Mouse (Mus musculus): ENCODE results near the gene Sumf1. TPM values are rescaled to one million over a fixed set of nuclear protein-coding genes. Genes with fewer than 3 reads are reported as not detected.

The Sumf1 gene
- polyA plus RNA-seq, 1 experiment: 14.3 TPM

GRCm38 (mm10) chr6:108198286-108198685, 12.9 kb upstream of the Sumf1 start:
- no peaks in the 10 kb centered on the region; the same call in 1 of the 2 replicates for H3K4me1 ChIP-seq (ENCODE audit: control insufficient read depth, insufficient read depth, low read length)
- 88% methylated on average over 7 of the region's 7 CpGs for WGBS
- H3K27ac ChIP-seq (ENCODE audit: control insufficient read depth, insufficient read depth, low read depth, low read length, poor library complexity): no peak overlapping the region
- TF ChIP-seq POLR2A (IDR thresholded peaks at IDR 0.05; ENCODE audit: borderline replicate concordance, control insufficient read depth, low read depth, low read length): no peak
- TF ChIP-seq CTCF (IDR thresholded peaks at IDR 0.05; ENCODE audit: control insufficient read depth, insufficient read depth, low read length): no peak
- no peak overlapping the region for H3K4me3 ChIP-seq (replicated peaks; ENCODE audit: control insufficient read depth, low read depth, low read length)

GRCm38 (mm10) chr6:108197117-108197516, 11.7 kb upstream of the Sumf1 start:
- TF ChIP-seq POLR2A (IDR thresholded peaks at IDR 0.05; ENCODE audit: borderline replicate concordance, control insufficient read depth, low read depth, low read length) (no peak), CTCF (IDR thresholded peaks at IDR 0.05; ENCODE audit: control insufficient read depth, insufficient read depth, low read length) (no peak)
- H3K4me3 ChIP-seq (replicated peaks; ENCODE audit: control insufficient read depth, low read depth, low read length): peak overlapping the region; percentile 40
- no peaks in the 10 kb centered on the region; the same call in 1 of the 2 replicates for H3K4me1 ChIP-seq (ENCODE audit: control insufficient read depth, insufficient read depth, low read length)
- 4% methylated on average over 4 of the region's 4 CpGs for WGBS
- H3K27ac ChIP-seq (ENCODE audit: control insufficient read depth, insufficient read depth, low read depth, low read length, poor library complexity): peak overlapping the region; percentile 87

- Histone ChIP-seq H3K4me3 (replicated peaks; ENCODE audit: control insufficient read depth, low read depth, low read length) (no peak overlapping the region), H3K27ac (ENCODE audit: control insufficient read depth, insufficient read depth, low read depth, low read length, poor library complexity) (peak overlapping the region; percentile 87), H3K4me1 (ENCODE audit: control insufficient read depth, insufficient read depth, low read length) (no peaks in the 10 kb centered on the region; the same call in 1 of the 2 replicates)
- 52% methylated on average over 7 of the region's 7 CpGs for WGBS
- no peak for TF ChIP-seq CTCF (IDR thresholded peaks at IDR 0.05; ENCODE audit: control insufficient read depth, insufficient read depth, low read length)
- no peak for TF ChIP-seq POLR2A (IDR thresholded peaks at IDR 0.05; ENCODE audit: borderline replicate concordance, control insufficient read depth, low read depth, low read length)
Observed at GRCm38 (mm10) chr6:108196665-108197064, 11.3 kb upstream of the Sumf1 start.

- no peaks in the 10 kb centered on the region; the same call in 1 of the 2 replicates for H3K4me1 ChIP-seq (ENCODE audit: control insufficient read depth, insufficient read depth, low read length)
- no peak overlapping the region for H3K4me3 ChIP-seq (replicated peaks; ENCODE audit: control insufficient read depth, low read depth, low read length)
- no peak overlapping the region for H3K27ac ChIP-seq (ENCODE audit: control insufficient read depth, insufficient read depth, low read depth, low read length, poor library complexity)
- no peak for TF ChIP-seq POLR2A (IDR thresholded peaks at IDR 0.05; ENCODE audit: borderline replicate concordance, control insufficient read depth, low read depth, low read length)
- TF ChIP-seq CTCF (IDR thresholded peaks at IDR 0.05; ENCODE audit: control insufficient read depth, insufficient read depth, low read length): no peak
- WGBS: 4% methylated on average over 4 of the region's 4 CpGs
Observed at GRCm38 (mm10) chr6:108192632-108193031, 7.2 kb upstream of the Sumf1 start.

GRCm38 (mm10) chr6:108190690-108191089, 5.3 kb upstream of the Sumf1 start:
- 80% methylated on average over 1 of the region's 1 CpGs for WGBS
- Histone ChIP-seq H3K27ac (ENCODE audit: control insufficient read depth, insufficient read depth, low read depth, low read length, poor library complexity) (no peak overlapping the region), H3K4me3 (replicated peaks; ENCODE audit: control insufficient read depth, low read depth, low read length) (no peak overlapping the region), H3K4me1 (ENCODE audit: control insufficient read depth, insufficient read depth, low read length) (no peaks in the 10 kb centered on the region; the same call in 1 of the 2 replicates)
- no peak for TF ChIP-seq CTCF (IDR thresholded peaks at IDR 0.05; ENCODE audit: control insufficient read depth, insufficient read depth, low read length)
- no peak for TF ChIP-seq POLR2A (IDR thresholded peaks at IDR 0.05; ENCODE audit: borderline replicate concordance, control insufficient read depth, low read depth, low read length)

- H3K4me1 ChIP-seq (ENCODE audit: control insufficient read depth, insufficient read depth, low read length): no peaks in the 10 kb centered on the region; the same call in 1 of the 2 replicates
- WGBS: 10% methylated on average over 4 of the region's 4 CpGs
- no peak overlapping the region for H3K27ac ChIP-seq (ENCODE audit: control insufficient read depth, insufficient read depth, low read depth, low read length, poor library complexity)
- peak overlapping the region; percentile 98 for H3K4me3 ChIP-seq (replicated peaks; ENCODE audit: control insufficient read depth, low read depth, low read length)
- TF ChIP-seq POLR2A (IDR thresholded peaks at IDR 0.05; ENCODE audit: borderline replicate concordance, control insufficient read depth, low read depth, low read length) (no peak), CTCF (IDR thresholded peaks at IDR 0.05; ENCODE audit: control insufficient read depth, insufficient read depth, low read length) (no peak)
Observed at GRCm38 (mm10) chr6:108185685-108186009, 265 bp upstream of the Sumf1 start.

- Histone ChIP-seq H3K4me1 (ENCODE audit: control insufficient read depth, insufficient read depth, low read length) (no peaks in the 10 kb centered on the region; the same call in 1 of the 2 replicates), H3K4me3 (replicated peaks; ENCODE audit: control insufficient read depth, low read depth, low read length) (no peak overlapping the region), H3K27ac (ENCODE audit: control insufficient read depth, insufficient read depth, low read depth, low read length, poor library complexity) (no peak overlapping the region)
- no peak for TF ChIP-seq POLR2A (IDR thresholded peaks at IDR 0.05; ENCODE audit: borderline replicate concordance, control insufficient read depth, low read depth, low read length)
- no peak for TF ChIP-seq CTCF (IDR thresholded peaks at IDR 0.05; ENCODE audit: control insufficient read depth, insufficient read depth, low read length)
- WGBS: 37% methylated on average over 2 of the region's 2 CpGs
Observed at GRCm38 (mm10) chr6:108179087-108179486, 6.3 kb downstream of the Sumf1 start.

- no peaks in the 10 kb centered on the region; the same call in 1 of the 2 replicates for H3K4me1 ChIP-seq (ENCODE audit: control insufficient read depth, insufficient read depth, low read length)
- H3K27ac ChIP-seq (ENCODE audit: control insufficient read depth, insufficient read depth, low read depth, low read length, poor library complexity): no peak overlapping the region
- H3K4me3 ChIP-seq (replicated peaks; ENCODE audit: control insufficient read depth, low read depth, low read length): no peak overlapping the region
- TF ChIP-seq POLR2A (IDR thresholded peaks at IDR 0.05; ENCODE audit: borderline replicate concordance, control insufficient read depth, low read depth, low read length) (no peak), CTCF (IDR thresholded peaks at IDR 0.05; ENCODE audit: control insufficient read depth, insufficient read depth, low read length) (no peak)
- WGBS: 94% methylated on average over 3 of the region's 3 CpGs
Observed at GRCm38 (mm10) chr6:108174181-108174580, 11.2 kb downstream of the Sumf1 start.

- Histone ChIP-seq H3K4me1 (ENCODE audit: control insufficient read depth, insufficient read depth, low read length) (peaks cover 2% of the 10 kb centered on the region; the same call in 1 of the 2 replicates), H3K27ac (ENCODE audit: control insufficient read depth, insufficient read depth, low read depth, low read length, poor library complexity) (no peak overlapping the region), H3K4me3 (replicated peaks; ENCODE audit: control insufficient read depth, low read depth, low read length) (no peak overlapping the region)
- TF ChIP-seq CTCF (IDR thresholded peaks at IDR 0.05; ENCODE audit: control insufficient read depth, insufficient read depth, low read length): no peak
- no peak for TF ChIP-seq POLR2A (IDR thresholded peaks at IDR 0.05; ENCODE audit: borderline replicate concordance, control insufficient read depth, low read depth, low read length)
- WGBS: 94% methylated on average over 1 of the region's 1 CpGs
Observed at GRCm38 (mm10) chr6:108172219-108172618, 13.2 kb downstream of the Sumf1 start.

All from bone marrow, adult 2 months (tissue).